Mouse (Mus musculus) layer of hippocampus, postnatal 25 days (tissue): ENCODE results near the gene Ppp3cb. TPM values are rescaled to one million over a fixed set of nuclear protein-coding genes. Genes with fewer than 3 reads are reported as not detected.
"Not testable (repeated sequence)": the region's sequence is repeated elsewhere in the genome, so short reads cannot be mapped to it uniquely, and the experiment has no call there.

ENCODE experiments used
- DNase-seq, 2 experiments: peaks; one replicate each; pipeline ENCODE4 v3.0.0; 2022; ENCODE audit warnings: mixed read lengths in 2 of 2, low spot score in 1 of 2; ENCODE audit errors: extremely low spot score in 1 of 2
- total RNA-seq, 2 experiments: library from RNA; stranded (reverse); gene quantifications; 2 replicates each; pipeline ENCODE4 v1.2.3; 2021

The Ppp3cb gene
- total RNA-seq, result 100 to 1,000 TPM; 319 to 324 TPM

DNA sequence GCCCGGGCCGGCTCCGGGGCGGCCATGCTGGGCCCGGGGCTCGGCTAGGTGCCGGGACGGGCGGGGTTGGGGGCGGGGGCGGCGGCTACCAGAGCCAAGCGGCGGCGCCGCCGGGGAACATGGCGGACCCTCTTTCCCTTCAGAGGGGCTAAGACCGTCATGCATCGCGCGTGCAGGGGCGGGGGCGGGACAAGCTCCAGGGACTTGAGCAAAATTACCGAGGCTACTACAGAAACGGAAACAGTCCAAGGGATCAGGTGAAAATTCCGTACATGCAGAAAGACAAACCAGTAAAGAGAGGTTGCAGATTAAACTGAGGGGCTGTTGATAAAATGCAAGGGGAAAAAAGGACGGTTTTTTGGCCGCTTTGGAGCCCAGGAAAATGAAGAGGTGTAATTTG is at the start of gene Ppp3cb:
Gene Ppp3cb (minus strand): TSS at position 159 of the 400 bp plus-strand sequence.
- peak in 1 of 2 experiments; percentile 64 for DNase-seq

DNA sequence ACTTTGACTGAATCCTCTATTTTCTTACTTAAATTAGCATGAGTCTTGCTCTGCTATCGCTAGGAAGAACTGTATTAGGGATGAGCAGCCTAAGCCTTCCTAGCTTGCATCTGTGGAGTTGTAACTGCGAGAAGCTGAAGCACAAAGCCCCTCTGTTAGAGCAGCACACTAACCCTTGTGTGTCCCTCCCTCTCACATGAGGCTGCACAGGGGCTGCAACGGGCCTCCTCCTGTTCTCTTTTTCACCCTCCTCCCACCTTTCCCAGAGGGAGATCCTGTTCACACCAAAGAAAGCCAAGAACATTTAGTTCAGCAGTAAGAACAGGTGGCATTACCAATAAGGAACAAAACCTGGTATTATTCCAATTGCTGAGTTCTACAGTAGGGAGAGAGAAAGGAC is 49.4 kb upstream of the Ppp3cb start:
- peak in 1 of 2 experiments; percentile 36 for DNase-seq

DNA sequence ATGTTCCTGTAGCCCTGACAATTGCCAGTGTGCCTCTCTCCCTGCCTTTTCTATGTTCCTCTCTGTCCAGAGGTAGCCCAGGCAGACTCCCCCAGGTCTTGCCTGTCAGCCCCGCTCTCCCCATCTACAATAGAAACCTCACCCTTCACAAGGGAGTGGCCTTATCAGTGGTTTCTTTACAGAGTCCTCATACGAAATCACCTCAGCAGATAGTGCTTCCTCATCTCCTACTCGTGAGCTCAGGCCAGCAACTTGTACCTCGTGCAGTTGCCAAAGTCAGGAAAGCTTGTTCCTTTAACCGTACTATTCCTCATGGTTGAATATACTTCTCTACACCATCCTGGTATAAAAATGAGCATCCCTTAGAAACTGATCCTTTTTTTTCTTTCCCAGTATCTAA is 41.1 kb upstream of the Ppp3cb start:
- no peak for DNase-seq

DNA sequence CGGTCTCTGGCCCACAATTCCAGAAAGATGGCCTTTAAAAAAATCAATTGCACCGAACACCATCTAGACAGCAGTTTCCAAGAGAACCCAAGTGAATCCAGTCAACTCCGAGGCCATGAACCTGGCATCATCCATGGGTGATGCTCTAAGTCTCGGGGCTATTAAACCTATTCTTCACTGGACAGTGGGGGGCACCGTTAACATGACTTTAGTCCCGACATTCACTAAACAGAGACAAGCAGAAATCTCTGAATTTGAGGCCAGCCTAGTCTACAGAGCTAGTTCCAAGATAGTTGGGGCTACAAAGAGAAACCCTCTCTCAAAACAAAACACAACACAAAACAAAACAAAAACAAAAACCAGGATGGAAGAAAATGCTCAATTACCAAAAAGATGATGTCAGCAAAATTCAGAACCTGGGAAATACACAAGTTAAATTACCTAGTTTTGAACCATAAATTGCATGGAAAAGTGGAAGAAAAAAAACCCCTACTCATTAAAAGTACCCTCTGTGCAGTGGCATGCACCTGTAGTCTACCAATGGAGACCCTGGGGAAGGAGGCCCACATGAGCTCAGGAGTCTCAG is 32.5 kb upstream of the Ppp3cb start:
- DNase-seq, result no peak

DNA sequence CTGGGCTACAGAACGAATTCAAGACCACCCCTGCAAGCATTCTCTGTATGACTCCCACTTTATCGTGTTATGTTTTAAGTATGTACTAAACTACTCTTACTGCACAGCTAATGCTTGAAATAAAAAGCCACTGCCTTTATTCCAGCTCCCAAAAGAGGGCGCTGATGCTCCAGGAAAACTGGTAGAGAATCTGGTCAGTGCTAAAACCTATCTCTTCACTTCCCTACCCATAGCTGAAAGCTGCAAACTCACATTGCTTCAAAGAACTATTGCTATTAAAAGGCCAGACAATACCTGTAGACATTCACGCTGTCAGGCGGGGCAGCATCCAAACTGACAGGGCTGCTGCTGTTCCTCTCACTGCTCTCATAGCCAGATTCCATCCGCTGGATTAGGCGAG is 29.8 kb upstream of the Ppp3cb start:
- DNase-seq, result peak; percentile 51 to 78

DNA sequence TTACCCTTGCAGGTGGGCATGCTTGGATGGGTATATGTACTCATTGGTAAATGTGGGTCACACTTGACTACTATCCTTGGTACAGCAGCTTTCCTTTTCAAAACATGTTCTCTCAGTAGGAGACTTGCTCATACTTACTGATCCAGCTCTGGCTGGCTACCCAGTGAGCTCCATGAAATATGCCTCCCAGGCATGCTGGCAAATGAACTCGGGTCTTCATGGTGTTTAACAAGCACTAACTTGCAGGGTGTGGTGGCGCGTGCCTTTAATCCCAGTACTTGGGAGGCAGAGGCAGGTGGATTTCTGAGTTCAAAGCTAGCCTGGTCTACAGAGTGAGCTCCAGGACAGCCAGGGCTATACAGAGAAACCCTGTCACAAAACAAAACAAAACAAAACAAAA is 26.8 kb upstream of the Ppp3cb start:
- not testable (repeated sequence) for DNase-seq

DNA sequence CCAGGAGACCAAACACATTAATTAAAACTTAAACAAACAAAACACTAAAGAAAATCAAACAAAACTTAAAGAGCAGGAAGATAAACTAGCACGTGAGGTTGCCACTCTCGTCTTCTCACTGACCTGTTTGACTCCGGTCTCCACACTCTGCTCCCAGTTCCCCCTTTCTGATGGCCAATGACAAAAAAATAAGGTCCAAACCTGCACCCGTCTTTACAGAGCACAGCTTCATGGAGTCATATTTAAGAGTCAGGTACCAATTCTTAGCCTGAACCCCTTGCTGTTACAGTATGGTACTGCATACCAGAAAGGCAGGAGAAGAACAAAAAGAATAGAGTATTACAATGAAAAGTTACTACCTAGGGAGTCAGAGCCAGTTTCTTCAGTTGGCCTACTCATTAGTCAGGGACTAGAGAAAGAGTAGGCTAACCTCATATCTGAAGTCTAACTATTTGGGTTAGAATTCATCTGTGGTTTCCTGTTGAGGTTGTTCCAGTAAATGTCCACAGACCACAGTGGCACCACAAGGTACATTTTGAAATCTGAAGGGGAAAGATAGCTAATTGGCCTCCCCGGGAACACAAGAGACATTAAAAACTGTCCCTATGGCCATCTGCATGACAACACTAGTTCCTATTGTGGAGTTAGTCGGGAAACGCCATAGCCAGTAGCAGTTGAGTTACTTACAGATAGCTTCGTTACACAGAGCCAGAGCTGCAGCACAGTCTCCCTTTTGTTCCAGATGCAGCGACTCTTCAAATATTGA is 19.1 kb upstream of the Ppp3cb start:
- DNase-seq, result no peak

DNA sequence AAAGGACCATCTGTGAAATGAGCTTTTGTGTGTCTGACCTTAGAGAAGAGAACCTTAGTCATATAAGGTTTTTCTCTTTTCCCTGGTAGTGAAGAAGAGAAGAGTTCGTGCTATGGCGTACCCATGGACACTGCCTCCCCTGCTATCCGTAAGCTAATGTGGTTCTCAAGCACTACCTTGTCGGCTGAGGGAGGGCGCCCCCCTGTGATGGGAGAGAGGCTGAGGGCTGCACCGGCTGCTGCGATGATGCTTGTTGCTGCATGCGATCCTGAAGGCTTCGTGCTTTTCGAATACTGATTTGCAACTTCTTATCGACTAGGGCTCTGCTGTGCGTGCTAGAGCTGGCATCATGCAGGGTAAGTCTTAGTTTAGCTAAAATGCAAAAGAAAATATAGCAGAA is 18.3 kb upstream of the Ppp3cb start:
- peak in 1 of 2 experiments; percentile 32 for DNase-seq

DNA sequence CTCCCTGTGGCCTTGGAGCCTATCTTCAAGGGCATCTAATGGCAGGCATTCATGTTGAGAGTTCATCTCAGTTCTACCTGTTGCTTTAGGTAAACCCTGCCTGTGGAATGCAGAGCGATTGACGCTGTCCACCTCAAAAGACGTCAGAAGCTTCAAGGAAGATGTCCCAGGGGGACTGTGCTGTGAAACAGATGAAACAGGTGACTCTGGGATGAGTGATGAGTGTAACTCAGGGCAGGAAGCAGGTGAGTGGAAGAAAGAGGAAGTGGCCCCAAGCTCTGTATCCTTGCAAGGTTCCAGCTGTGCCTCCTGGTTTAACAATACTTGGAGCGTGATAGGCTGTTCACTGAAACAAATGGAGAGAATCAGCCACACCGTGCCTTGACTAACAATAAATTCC is 15.5 kb upstream of the Ppp3cb start:
- DNase-seq, result no peak

DNA sequence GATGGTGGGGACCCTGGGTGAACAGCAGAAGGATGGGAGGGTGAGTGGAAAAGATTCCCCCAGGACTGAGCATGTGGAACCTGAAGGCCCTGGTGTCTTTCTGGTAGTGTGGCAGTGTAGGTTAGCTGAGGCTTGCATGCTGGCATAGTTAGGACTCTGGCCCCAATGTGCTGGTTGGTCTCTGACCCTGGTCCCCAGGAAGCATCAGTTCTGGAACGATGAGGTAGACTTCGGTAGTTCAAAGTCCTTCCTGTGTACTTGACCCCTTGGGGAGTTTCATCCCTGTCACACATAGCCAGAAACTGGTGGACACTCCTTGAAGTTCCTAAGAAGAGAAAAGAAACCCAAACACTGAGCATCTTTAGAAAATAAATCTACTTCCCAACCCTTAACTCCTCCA is 3.8 kb upstream of the Ppp3cb start:
- DNase-seq, result no peak

DNA sequence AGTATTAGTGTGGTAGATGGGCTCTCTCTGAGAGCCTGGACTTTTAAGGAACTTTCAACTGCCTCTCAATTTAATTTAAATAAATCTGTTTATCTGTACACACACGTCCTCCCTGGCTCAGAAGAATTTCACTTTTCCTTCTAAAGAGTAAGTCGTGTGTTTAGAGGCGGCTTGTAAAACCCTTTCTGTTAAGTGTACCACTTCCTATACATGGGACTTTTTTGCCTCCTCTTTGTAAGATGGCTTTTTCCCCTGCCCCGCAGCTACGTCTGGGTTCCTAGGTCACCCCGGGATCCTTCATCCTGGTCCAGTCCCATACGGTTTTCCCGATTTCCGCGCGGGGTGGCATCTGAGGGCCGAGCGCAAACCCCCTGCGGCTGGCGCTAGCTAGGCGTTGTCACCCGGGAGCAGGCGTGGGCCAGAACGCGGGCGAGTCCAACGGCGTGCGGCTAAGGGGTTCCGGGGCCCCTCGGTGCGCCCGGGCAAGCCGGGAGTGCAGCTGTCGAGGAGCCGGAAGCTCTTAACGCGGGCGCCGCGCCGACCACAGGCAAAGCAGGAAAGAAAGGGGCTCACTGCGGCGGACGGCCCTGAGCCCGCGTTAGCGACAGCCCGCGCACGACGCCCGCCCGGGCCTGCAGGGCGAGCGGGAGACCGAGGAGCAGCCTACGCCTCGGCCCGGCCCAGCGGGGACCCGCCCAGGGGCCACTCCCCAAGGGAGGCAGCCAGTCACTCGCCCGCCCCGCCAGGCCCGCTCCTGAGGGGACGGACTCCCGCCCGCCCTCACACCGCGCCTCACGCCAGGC is 643 bp downstream of the Ppp3cb start:
- peak; percentile 63 to 75 for DNase-seq

DNA sequence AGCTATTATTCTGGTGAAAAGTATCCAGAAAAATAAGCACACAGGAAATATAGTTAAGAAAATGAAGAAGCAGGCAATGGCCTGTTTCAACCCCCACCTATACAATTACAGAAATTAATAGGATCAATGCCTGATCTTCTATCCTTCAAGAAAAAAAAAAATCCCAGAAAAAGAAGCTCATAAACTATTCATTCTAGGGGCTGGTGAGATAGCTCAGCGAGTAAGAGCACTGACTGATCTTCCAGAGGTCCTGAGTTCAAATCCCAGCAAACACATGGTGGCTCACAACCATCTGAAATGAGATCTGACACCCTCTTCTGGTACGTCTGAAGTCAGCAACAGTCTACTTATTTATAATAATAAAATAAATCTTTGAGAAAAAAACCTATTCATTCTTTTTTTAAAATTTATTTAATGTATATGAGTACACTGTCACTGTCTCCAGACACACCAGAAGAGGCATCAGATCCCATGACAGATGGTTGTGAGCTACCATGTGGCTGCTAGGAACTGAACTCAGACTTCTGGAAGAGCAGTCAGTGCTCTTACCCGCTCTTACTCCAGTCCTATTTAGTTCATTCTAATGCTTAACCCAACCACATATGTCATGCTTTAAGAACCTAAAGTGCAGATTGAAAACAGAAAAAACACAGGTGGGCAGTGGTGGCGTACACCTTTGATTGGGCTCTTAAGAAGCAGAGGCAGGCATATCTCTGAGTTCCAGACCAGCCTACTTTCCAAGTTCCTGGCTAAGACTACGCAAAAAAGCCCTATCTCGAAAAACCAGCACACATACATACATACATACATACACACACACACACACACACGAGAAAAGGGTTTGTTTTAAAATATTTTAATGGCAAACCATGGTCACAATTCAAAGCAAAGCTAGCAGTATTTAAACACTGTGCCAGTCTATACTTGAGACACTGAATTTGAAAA is 1.6 kb downstream of the Ppp3cb start:
- DNase-seq, result no peak

DNA sequence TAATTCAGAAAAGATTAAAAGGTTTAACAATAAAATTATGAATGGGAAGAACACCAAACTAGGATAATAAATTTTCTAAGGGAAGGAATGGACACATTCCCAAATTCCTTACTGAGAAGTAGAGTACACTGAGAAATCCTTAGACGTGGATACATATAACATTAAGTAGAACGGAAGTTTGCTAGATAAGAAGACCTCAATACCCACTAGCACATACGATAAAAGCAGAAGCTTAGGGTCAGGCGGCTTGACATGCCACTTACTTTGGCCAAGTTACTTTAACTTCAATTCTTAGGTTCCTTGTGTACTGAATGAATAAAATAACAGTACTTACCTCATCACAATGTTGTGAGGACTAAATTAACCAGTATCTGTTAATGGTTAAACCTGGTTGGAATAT is 16.7 kb downstream of the Ppp3cb start:
- no peak for DNase-seq

DNA sequence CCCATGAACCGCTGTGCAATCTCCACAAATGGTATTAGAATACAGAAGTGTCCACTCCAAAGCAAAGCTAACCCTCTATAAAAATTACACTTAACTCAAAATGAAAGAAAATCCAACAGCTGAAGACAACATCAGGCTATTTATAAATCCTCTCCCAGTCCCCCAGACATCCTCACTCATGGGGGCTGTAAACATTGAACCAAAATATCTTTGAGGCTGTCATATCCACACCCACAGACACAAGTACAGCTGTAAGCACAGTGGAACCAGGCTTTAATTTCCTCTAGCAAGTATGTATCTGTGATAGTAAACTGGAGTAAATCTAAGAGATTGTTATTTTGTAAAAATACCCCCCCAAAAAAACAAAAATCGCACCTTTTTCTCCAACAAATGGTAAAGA is 26.2 kb downstream of the Ppp3cb start:
- DNase-seq, result no peak

DNA sequence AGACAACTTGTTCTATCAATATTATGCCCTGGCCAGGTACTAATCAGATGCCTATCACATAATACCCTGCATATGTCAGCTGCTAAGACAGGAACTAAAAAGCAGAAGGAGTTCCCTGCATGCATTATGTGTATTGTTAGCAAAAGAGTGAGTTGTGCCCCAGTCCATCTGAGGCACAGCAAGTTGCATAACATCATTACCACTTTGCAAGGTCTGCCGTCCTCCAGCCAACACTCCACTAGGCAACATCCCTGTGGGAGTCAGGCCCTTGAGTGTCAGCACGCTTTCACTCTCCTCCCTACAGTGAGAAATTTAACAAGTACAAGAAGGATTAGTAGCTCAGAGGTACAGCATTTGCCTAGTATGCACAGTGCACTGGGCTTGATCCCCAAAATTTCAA is 37.9 kb downstream of the Ppp3cb start:
- no peak for DNase-seq

DNA sequence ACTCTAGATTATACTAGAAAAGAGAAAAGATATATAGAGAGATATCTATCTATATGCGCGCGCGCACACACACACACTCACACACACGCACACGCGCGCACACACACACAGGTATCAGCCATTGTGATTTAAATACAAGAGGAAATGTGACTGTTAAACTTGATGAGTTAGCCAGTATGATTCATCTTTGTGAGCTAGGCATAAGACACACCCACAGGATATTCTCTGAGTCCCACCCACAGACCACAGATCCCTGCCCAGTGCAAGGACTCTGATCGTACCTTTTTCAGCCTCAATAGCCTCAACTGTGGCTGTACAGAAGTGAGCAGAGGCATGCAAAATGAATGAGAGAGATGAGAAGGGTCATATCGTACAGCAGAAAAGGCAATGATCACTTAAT is 43.4 kb downstream of the Ppp3cb start:
- no peak for DNase-seq

DNA sequence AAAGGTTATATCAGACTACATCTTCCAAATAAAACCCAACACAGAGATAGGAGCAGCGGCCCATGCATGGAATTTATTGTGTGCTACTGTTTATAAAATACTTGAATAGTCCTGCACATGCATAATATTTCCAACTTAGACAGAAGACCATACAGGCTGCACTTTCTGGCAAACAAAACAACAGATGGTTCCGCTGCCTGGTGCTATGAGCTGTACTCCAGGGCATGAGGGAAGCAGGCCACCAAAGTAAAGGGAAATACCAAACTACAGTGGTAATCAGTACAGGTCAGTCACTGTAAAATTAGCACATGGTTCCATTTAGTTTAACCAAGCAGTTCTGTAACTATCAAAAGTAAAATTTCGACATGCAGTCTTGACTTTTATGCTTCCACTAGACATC is 46.4 kb downstream of the Ppp3cb start:
- no peak for DNase-seq

DNA sequence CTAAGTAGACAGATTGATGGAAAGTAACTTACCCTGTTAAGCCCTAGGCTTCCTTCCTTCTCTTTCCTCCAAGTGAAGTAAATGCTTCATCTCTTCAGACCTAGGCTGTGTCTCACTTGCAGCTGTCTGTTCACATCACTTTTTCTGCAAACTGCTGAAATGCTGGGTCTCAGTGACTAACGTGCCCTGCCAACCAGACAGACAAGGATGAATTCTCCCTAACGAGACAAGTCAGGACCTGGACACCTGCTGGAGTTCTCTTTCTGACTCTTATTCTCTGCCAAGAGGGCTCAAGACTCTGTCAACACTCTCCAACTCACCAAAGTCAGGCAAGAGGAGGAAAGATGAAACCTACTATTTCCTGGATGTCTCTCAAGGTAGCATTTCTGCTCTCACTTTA is 49.8 kb downstream of the Ppp3cb start, which contains the start of gene Mss51:
Gene Mss51 (minus strand): TSS at position 299 of the 400 bp plus-strand sequence.
- DNase-seq, result no peak

DNA sequence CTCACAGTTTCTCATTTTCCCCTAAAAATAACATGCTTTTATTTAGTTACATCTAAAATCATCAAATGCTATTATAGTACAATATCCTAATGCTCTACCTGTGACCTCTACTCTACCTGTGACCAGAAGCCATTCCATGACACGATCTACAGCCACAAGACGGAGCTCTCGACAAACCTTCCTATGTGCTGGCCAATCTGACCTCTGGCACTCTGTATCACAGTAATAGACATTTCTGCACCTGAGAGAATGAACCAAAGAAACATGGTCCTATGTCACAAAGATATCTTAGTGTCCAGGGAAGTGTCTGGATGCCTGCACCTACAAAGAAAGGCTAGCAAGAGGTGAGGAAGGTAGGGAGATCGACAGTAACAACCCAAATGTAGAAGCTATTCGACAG is 60.3 kb downstream of the Ppp3cb start:
- DNase-seq, result no peak

DNA sequence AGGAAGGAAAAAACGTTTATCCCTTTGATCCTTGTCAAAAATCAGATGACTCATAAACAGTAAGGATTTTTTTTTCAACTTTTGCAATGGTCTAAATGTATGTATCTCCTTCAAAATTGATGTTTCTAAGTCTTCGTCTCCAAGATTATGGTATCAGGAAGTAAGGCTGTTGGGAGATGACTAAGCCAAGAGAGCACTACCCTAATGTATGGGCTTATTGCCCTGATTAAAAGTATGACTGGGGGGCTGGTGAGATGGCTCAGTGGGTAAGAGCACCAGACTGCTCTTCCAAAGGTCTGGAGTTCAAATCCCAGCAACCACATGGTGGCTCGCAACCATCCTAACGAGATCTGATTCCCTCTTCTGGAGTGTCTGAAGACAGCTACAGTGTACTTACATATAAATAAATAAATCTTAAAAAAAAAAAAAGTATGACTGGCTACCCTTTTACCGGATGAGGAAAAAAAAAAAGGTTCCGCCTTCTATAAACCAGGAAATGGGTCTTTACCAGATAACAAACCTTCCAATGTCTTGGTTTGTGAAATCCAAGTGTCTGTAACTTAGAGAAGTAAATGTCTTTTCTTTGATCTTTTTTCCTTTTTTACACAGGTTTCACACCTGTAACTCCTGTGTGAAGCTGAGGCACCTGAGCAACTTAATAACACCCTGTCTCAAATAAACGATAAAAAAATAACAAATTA is 64.2 kb downstream of the Ppp3cb start:
- no peak for DNase-seq
